Comparison of ENCODE assay signal across 13 mouse cellular contexts in genomic region chr16:90521951-90522255, GRCm38 (mm10).
DNase-seq lines count a peak whose midpoint lies in the region; ATAC-seq lines count a peak whose summit lies in the region.
"Had no signal": no experiment of that assay in that cellular context is flagged by ENCODE, and none has a peak within 500 bp of the region (broad histone marks: within the 10 kb centered on the region; RNA-seq: fewer than 3 reads in every experiment).

No protein-coding gene starts in this region.

- intact Hi-C loops in heart, postnatal 10 days (cut with DNase I) = no loop called here

- H3K36me3 ChIP-seq in embryonic facial prominence, embryonic 12.5 days = no peaks in the 10 kb centered on the region
- no peaks in the 10 kb centered on the region for H3K36me3 ChIP-seq in hindbrain, embryonic 15.5 days

- no peaks in the 10 kb centered on the region for H3K27me3 ChIP-seq in embryonic facial prominence, embryonic 12.5 days
- no peaks in the 10 kb centered on the region for H3K27me3 ChIP-seq in hindbrain, embryonic 15.5 days

- H3K4me3 ChIP-seq in embryonic facial prominence, embryonic 12.5 days = no peak overlapping the region
- H3K4me3 ChIP-seq in hindbrain, embryonic 15.5 days = no peak overlapping the region
- H3K4me3 ChIP-seq: left cerebral cortex, adult 2 months; myocyte had no signal

- no peak overlapping the region for H3K4me2 ChIP-seq in embryonic facial prominence, embryonic 12.5 days (replicated peaks)
- no peak overlapping the region for H3K4me2 ChIP-seq in hindbrain, embryonic 15.5 days

- peaks cover 36% of the 10 kb centered on the region for H3K4me1 ChIP-seq in embryonic facial prominence, embryonic 12.5 days
- H3K4me1 ChIP-seq in hindbrain, embryonic 15.5 days (replicated peaks) = peaks cover 31% of the 10 kb centered on the region

- no peak overlapping the region for H3K9ac ChIP-seq in embryonic facial prominence, embryonic 12.5 days
- H3K9ac ChIP-seq in hindbrain, embryonic 15.5 days = no peak overlapping the region

- H3K9me3 ChIP-seq in embryonic facial prominence, embryonic 12.5 days = no peaks in the 10 kb centered on the region
- H3K9me3 ChIP-seq in hindbrain, embryonic 15.5 days = no peaks in the 10 kb centered on the region

- ATAC-seq in embryonic facial prominence, embryonic 12.5 days (ENCODE audit: insufficient number of reproducible peaks, insufficient read depth, low FRiP score, low TSS enrichment) = no peak
- peak; percentile 80 for ATAC-seq in hindbrain, embryonic 15.5 days (ENCODE audit: low FRiP score, low read depth)

- H3K27ac ChIP-seq in embryonic facial prominence, embryonic 12.5 days = peak overlapping the region; percentile 51; the same call in 1 of the 2 replicates
- H3K27ac ChIP-seq in hindbrain, embryonic 15.5 days (replicated peaks) = peak overlapping the region; percentile 46
- H3K27ac ChIP-seq: left cerebral cortex, adult 2 months had no signal

- WGBS in embryonic facial prominence, embryonic 12.5 days = 29% methylated on average over 3 of the region's 3 CpGs
- 10% methylated on average over 3 of the region's 3 CpGs for WGBS in hindbrain, embryonic 15.5 days

- DNase-seq in ZHBTc4 (ENCODE audit: low read depth, low spot score) = peak; percentile 89
- peak; percentile 39 for DNase-seq in neural tube, embryonic 10.5 days (ENCODE audit: extremely low spot score, low spot score)
- no peak for DNase-seq in kidney, adult 8-10 months
- no peak for DNase-seq in heart, postnatal 10 days
- no peak for DNase-seq in adrenal gland, postnatal 14 days
- no peak for DNase-seq in urinary bladder, postnatal 36 days (ENCODE audit: low spot score in 2 of 2)
- DNase-seq: cerebellum, adult 18-20 months; kidney, adult 18-20 months; lung, adult 18-20 months had no signal

Comparison
In these comparisons a context has a peak if more than half of its experiments do, and no peak if none do; other contexts are left out.
1. DNase-seq: peak in ZHBTc4 (single experiment) and neural tube, embryonic 10.5 days (single experiment); none in kidney, adult 8-10 months (0 of 2), heart, postnatal 10 days (0 of 2), adrenal gland, postnatal 14 days (single experiment) and urinary bladder, postnatal 36 days (0 of 2).